Mouse (Mus musculus) R1 (cell line): ENCODE measurements around the gene Gpam.

ENCODE experiments used
- DNase-seq: peaks from one replicate; pipeline ENCODE4 v3.0.0-alpha.2; 2018; ENCODE audit warnings: low read depth, low spot score

The Gpam gene

GRCm38 (mm10) chr19:55139301-55139700 is 12.3 kb upstream of the Gpam start:
- no peak for DNase-seq

- DNase-seq = no peak
Measured at GRCm38 (mm10) chr19:55138506-55138905, 11.5 kb upstream of the Gpam start.

DNA sequence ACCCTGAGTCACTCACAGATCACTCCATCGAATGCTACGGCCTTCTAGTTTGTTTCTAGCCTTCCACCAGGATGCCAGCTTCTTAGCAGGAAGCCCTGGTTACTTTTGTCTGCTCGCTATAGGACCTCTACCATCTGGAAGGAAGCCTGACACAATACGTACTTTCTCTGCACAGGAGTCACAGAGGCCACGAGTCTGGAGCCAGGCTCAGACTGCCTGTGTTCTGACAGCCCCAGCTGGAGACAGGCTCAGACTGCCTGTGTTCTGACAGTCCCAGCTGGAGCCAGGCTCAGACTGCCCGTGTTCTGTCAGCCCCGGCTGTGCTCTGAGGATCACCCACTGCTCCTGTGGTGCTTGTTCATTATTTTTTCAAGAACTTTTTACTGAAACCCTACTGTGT is 10.8 kb upstream of the Gpam start:
- no peak for DNase-seq

DNA sequence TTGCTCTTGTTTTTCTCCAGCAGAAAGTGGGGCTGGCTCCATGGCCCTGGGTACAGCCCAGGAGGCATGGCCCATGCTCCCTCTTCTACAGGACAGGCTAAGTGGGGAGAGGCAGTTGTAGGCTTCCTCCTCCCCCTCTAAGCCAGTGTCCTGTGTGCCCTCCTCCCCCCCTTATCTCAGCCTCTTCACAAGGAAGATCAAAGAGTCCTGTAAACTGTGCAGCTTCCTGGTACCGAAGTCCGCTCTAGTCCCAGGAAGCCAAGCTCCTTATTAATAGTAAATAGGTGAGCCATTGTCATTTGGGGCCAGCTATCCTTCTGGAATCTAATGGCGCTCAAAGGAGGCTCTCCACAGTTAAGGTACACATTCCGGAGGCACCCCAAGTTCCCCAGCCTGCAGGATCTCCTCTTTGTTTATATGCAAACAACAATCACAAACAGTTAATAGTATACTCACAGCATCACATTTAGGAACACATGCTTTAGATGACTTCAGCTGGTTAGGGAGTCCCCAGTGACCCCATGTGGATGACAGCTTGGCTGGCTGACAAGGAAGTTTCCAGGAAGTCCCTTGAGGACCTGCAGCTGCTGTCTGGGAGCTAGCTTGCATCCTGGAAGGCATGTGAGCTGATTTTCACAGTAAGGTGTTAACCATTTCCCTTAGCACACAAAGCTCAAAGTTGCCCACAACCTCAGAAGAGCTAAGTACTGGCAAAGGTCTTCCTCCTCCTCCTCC is 9.8 kb upstream of the Gpam start:
- no peak for DNase-seq

GRCm38 (mm10) chr19:55135918-55136317 is 8.9 kb upstream of the Gpam start:
- DNase-seq = no peak

- no peak for DNase-seq
Measured at GRCm38 (mm10) chr19:55134521-55134920, 7.5 kb upstream of the Gpam start.

DNA sequence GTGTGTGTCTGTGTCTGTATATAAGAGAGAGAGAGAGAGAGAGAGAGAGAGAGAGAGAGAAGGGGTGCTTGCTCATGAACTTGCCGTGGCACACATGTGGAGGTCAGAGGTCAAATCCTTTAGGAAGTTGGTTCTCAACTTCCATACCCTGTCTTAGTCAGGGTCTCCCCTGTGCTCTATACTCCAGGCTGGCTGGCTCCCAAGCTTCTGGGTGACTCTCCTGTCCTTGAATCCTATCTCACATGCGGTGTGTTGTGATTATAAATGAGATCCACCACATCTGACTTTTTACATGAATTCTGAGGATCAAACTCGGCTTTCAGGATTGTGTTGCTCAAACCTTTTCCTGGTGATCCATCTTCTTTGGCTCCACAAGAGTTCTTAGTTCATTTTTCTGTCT is 5.4 kb upstream of the Gpam start:
- no peak for DNase-seq

- no peak for DNase-seq
Measured at GRCm38 (mm10) chr19:55131747-55132146, 4.7 kb upstream of the Gpam start.

- no peak for DNase-seq
Measured at GRCm38 (mm10) chr19:55128469-55128868, 1.4 kb upstream of the Gpam start.

DNA sequence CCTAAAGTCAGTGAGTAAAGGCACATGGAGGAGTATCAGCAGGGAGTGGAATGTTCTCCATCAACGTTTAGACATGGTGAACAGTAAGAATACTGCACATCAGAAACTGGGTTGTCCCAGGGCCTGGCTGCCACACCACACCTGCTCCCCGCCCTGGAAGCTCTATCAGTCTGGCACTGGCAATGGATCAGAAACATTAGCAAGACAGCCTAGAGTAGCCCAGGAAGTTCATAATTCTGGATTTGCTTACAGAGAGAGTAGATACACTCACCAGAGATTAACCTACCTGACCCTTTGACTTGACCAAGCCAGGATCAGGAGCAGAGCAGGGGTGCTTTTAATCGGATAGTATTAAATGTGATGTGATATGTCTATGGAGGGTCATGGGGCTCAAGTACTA is 1.6 kb downstream of the Gpam start:
- no peak for DNase-seq

GRCm38 (mm10) chr19:55123001-55123536 is 4.0 kb downstream of the Gpam start:
- DNase-seq = peak; percentile 53

DNA sequence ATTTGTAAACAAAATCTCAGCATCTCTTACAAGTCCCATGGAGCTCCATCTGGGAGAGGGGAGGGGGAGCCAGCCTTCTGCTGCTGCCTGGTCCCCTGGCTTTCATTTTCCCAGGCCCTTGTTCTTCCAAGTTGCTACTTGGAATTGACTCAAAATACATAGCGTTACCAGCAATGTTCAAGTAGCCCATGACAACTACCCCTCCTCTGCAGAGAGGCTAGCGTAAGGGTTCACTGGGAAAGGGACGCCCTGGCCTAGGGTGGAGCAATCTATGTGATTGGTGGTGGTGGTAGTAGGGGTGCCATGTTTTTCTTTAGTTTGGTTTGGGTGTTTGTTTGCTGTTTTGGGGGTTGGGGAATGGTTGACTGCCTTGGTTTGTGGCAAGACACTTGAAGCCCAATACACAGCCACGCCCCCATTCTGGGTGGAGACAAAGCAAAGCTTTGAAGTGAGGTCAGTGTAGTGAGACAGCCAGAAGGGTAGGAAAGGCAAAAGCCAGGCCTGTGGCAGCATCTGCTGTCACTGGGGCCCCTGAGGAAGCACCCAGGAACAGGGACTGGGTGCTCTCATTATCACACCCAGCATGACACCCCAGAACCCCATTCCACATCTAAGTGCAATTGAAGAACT is 4.6 kb downstream of the Gpam start:
- DNase-seq = peak; percentile 62

- DNase-seq = no peak
Measured at GRCm38 (mm10) chr19:55121836-55122235, 5.2 kb downstream of the Gpam start.

GRCm38 (mm10) chr19:55120518-55121244 is 6.4 kb downstream of the Gpam start:
- DNase-seq = peak; percentile 18

- no peak for DNase-seq
Measured at GRCm38 (mm10) chr19:55119541-55119940, 7.5 kb downstream of the Gpam start.

- DNase-seq = no peak
Measured at GRCm38 (mm10) chr19:55117991-55118390, 9.0 kb downstream of the Gpam start.

GRCm38 (mm10) chr19:55117059-55117815 is 9.8 kb downstream of the Gpam start:
- DNase-seq = no peak

- no peak for DNase-seq
Measured at GRCm38 (mm10) chr19:55115532-55115931, 11.5 kb downstream of the Gpam start.

DNA sequence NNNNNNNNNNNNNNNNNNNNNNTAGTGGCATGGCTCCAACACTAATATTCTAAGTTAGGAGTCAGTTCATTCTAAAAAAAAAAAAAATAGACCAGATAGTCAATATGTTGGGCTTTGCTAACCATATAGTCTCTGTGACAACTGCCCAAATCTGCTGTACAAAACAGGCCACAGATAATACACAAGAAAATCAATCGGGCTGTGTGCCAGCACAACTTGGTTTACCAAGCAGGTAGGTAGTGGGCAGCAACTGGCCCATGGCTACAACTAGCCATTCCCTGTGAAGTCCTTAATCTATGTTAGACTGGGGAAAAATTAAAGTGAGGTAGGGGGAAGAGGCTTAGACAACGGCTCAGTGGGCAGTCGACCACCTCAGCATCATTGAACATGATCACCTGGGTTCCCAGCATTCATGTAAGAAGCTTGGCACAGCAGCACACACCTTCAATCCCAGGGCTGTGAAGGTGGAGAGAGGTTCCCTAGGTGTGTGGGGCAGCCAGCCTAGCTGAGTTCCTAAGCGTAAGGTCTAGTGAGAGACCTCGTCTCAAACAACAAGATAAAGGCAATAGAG is 12.1 kb downstream of the Gpam start:
- DNase-seq = no peak

DNA sequence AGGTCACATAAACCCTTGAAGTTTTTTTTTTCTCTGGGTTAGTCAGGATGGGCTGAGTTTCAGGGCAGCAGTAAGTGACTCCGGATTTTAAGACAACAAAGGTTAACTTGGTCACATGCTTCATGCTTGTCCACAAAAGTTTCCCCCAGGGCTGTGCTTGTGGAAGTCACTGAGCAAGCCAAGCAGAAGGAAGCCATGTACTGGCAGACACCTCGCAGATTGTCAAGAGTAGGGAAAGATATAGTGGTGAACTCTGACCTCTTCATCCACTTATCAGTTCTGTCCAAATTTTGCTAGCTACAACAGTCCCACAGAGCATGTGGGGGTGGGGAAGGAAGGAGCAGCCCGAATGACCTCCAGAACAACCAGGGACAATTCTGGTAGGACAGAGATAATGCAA is 19.1 kb downstream of the Gpam start:
- no peak for DNase-seq

DNA sequence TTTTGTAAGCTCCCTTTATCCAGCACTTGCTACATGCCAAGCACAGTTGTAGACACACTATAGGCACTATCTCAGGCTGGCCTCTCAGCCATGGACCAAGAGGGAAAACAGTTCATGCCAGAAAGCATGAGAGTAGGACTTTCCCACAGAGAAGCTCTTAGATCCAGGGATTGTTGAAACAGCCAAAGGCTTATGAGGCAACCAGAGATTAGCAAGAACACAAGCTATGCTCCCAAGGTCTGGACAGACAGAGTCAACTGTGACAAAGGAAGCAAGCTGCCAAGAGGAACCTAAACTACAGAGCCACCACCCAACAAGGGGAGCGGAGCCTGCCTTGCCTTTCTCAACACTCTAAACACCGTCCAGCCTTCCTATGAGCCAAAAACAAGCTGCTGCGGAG is 21.1 kb downstream of the Gpam start:
- DNase-seq = no peak
